Mouse (Mus musculus): ENCODE results near the gene Slc25a51. TPM values are rescaled to one million over a fixed set of nuclear protein-coding genes. Genes with fewer than 3 reads are reported as not detected.

The Slc25a51 gene
- total and polyA plus RNA-seq, 2 experiments from 2014 or later, result 70.1 to 190 TPM

- Histone ChIP-seq H3K36me3 (replicated peaks; ENCODE audit: control insufficient read depth, insufficient read depth, low read length) (peaks cover 35% of the 10 kb centered on the region), H3K9me3 (replicated peaks; ENCODE audit: control insufficient read depth, low read length) (no peaks in the 10 kb centered on the region), H3K4me2 (ENCODE audit: low read depth, low read length) (no peak overlapping the region), H3K27me3 (ENCODE audit: control insufficient read depth, insufficient read depth, low read length) (no peaks in the 10 kb centered on the region), H3K27ac (ENCODE audit: low read depth) (no peak overlapping the region), H3K4me1 (ENCODE audit: control insufficient read depth, insufficient read depth) (peaks cover 38% of the 10 kb centered on the region), H3K9ac (replicated peaks; ENCODE audit: low read depth, low read length) (no peak overlapping the region), H3K4me3 (ENCODE audit: low read depth, low read length) (no peak overlapping the region)
- WGBS, result 73% methylated on average over 7 of the region's 7 CpGs
- no peak for TF ChIP-seq EP300 (IDR thresholded peaks at IDR 0.05; ENCODE audit: low read depth)
- no peak for TF ChIP-seq CTCF (IDR thresholded peaks at IDR 0.05; ENCODE audit: low read depth)
- no peak for ATAC-seq (ENCODE audit: insufficient read depth, low read depth)
- DNase-seq (ENCODE audit: low spot score), result no peak
Measured at GRCm38 (mm10) chr4:45405315-45405714, 3.3 kb downstream of the Slc25a51 start.

GRCm38 (mm10) chr4:45404086-45404485 is 4.5 kb downstream of the Slc25a51 start:
- no peak for TF ChIP-seq CTCF (IDR thresholded peaks at IDR 0.05; ENCODE audit: low read depth)
- no peak for TF ChIP-seq EP300 (IDR thresholded peaks at IDR 0.05; ENCODE audit: low read depth)
- H3K4me1 ChIP-seq (ENCODE audit: control insufficient read depth, insufficient read depth), result peaks cover 32% of the 10 kb centered on the region
- DNase-seq (ENCODE audit: low spot score) (no peak), ATAC-seq (ENCODE audit: insufficient read depth, low read depth) (no peak)
- H3K9ac ChIP-seq (replicated peaks; ENCODE audit: low read depth, low read length), result no peak overlapping the region
- no peaks in the 10 kb centered on the region for H3K27me3 ChIP-seq (ENCODE audit: control insufficient read depth, insufficient read depth, low read length)
- peaks cover 47% of the 10 kb centered on the region for H3K36me3 ChIP-seq (replicated peaks; ENCODE audit: control insufficient read depth, insufficient read depth, low read length)
- no peak overlapping the region for H3K4me3 ChIP-seq (ENCODE audit: low read depth, low read length)
- no peak overlapping the region for H3K4me2 ChIP-seq (ENCODE audit: low read depth, low read length)
- 89% methylated on average over 7 of the region's 7 CpGs for WGBS
- peak overlapping the region; percentile 23; the same call in 1 of the 2 replicates for H3K27ac ChIP-seq (ENCODE audit: low read depth)
- no peaks in the 10 kb centered on the region for H3K9me3 ChIP-seq (replicated peaks; ENCODE audit: control insufficient read depth, low read length)

- H3K4me1 ChIP-seq (ENCODE audit: control insufficient read depth, insufficient read depth), result peaks cover 31% of the 10 kb centered on the region
- H3K36me3 ChIP-seq (replicated peaks; ENCODE audit: control insufficient read depth, insufficient read depth, low read length), result peaks cover 53% of the 10 kb centered on the region
- H3K27me3 ChIP-seq (ENCODE audit: control insufficient read depth, insufficient read depth, low read length), result no peaks in the 10 kb centered on the region
- H3K27ac ChIP-seq (ENCODE audit: low read depth), result peak overlapping the region; percentile 23
- 0 out of 2 replicates have a peak overlapping the region, but pooled peaks have one; percentile 6 for H3K4me2 ChIP-seq (ENCODE audit: low read depth, low read length)
- TF ChIP-seq CTCF (IDR thresholded peaks at IDR 0.05; ENCODE audit: low read depth), result no peak
- no peak for TF ChIP-seq EP300 (IDR thresholded peaks at IDR 0.05; ENCODE audit: low read depth)
- no peak overlapping the region for H3K4me3 ChIP-seq (ENCODE audit: low read depth, low read length)
- no peak overlapping the region for H3K9ac ChIP-seq (replicated peaks; ENCODE audit: low read depth, low read length)
- no peak for DNase-seq (ENCODE audit: low spot score)
- WGBS, result 53% methylated on average over 7 of the region's 7 CpGs
- H3K9me3 ChIP-seq (replicated peaks; ENCODE audit: control insufficient read depth, low read length), result no peaks in the 10 kb centered on the region
- no peak for ATAC-seq (ENCODE audit: insufficient read depth, low read depth)
Measured at GRCm38 (mm10) chr4:45403499-45403878, 5.1 kb downstream of the Slc25a51 start.

GRCm38 (mm10) chr4:45402878-45403498 is 5.6 kb downstream of the Slc25a51 start:
- Histone ChIP-seq H3K9ac (replicated peaks; ENCODE audit: low read depth, low read length) (no peak overlapping the region), H3K9me3 (replicated peaks; ENCODE audit: control insufficient read depth, low read length) (no peaks in the 10 kb centered on the region), H3K27ac (ENCODE audit: low read depth) (peak overlapping the region; percentile 23; the same call in 1 of the 2 replicates), H3K36me3 (replicated peaks; ENCODE audit: control insufficient read depth, insufficient read depth, low read length) (peaks cover 57% of the 10 kb centered on the region), H3K4me2 (ENCODE audit: low read depth, low read length) (0 out of 2 replicates have a peak overlapping the region, but pooled peaks have one; percentile 6), H3K27me3 (ENCODE audit: control insufficient read depth, insufficient read depth, low read length) (no peaks in the 10 kb centered on the region), H3K4me3 (ENCODE audit: low read depth, low read length) (no peak overlapping the region), H3K4me1 (ENCODE audit: control insufficient read depth, insufficient read depth) (peaks cover 31% of the 10 kb centered on the region)
- ATAC-seq (ENCODE audit: insufficient read depth, low read depth) (peak; percentile 54), DNase-seq (ENCODE audit: low spot score) (peak; percentile 45)
- WGBS, result 16% methylated on average over 7 of the region's 7 CpGs
- no peak for TF ChIP-seq EP300 (IDR thresholded peaks at IDR 0.05; ENCODE audit: low read depth)
- no peak for TF ChIP-seq CTCF (IDR thresholded peaks at IDR 0.05; ENCODE audit: low read depth)

GRCm38 (mm10) chr4:45402281-45402680 is 6.3 kb downstream of the Slc25a51 start:
- Histone ChIP-seq H3K9me3 (replicated peaks; ENCODE audit: control insufficient read depth, low read length) (no peaks in the 10 kb centered on the region), H3K9ac (replicated peaks; ENCODE audit: low read depth, low read length) (no peak overlapping the region), H3K4me3 (ENCODE audit: low read depth, low read length) (no peak overlapping the region), H3K4me1 (ENCODE audit: control insufficient read depth, insufficient read depth) (peaks cover 26% of the 10 kb centered on the region), H3K27ac (ENCODE audit: low read depth) (peak overlapping the region; percentile 23; the same call in 1 of the 2 replicates), H3K36me3 (replicated peaks; ENCODE audit: control insufficient read depth, insufficient read depth, low read length) (peaks cover 61% of the 10 kb centered on the region), H3K4me2 (ENCODE audit: low read depth, low read length) (no peak overlapping the region), H3K27me3 (ENCODE audit: control insufficient read depth, insufficient read depth, low read length) (no peaks in the 10 kb centered on the region)
- ATAC-seq (ENCODE audit: insufficient read depth, low read depth), result no peak
- WGBS, result 88% methylated on average over 4 of the region's 4 CpGs
- no peak for DNase-seq (ENCODE audit: low spot score)
- TF ChIP-seq EP300 (IDR thresholded peaks at IDR 0.05; ENCODE audit: low read depth), result no peak
- TF ChIP-seq CTCF (IDR thresholded peaks at IDR 0.05; ENCODE audit: low read depth), result no peak
